Mouse (Mus musculus): ENCODE measurements around the gene Maats1.

Gene Maats1

DNA sequence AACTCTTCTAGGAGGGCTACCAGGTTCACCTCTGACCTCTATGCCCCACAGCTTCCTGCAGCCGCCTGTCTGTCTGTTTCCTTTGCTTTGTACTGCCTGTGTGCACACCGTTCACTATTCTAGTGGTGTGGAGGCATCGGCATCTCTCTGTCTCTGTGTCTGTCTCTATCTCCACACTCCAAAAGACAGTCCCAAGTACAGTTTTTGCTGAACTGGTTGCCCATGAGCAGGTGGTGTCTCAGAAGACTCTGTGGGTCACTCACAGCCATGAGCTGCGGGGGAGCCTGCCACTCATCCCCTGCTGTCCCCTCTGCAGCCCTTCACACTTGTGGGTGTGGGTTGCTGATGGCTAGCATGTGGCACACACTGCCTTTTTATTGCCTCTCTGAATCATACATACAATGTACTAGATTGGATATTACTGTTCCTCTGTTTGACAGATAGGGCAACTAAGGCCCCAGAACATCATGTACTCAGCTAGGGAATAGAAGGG is 28.1 kb upstream of the Maats1 start:
- DNase-seq = no peak

DNA sequence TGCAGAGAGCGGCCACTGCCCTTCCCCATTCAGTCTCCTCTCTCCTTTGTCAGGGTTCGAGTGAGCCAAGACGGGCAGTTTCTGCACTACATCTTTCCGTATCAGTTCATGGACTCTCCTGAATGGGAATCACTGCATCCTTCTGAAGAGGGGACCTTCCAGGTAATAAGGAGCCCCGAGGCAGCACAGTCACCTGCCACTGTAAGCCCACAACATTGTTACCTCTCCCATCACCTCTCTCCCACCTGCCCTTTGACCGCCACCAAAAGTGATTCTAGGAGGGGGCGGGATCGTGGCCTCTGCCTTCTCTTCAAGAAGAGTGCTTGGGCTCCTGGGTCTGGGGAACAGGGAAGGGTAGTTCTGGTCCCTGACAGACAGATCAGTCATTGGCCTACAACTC is 27.5 kb upstream of the Maats1 start:
- no peak for DNase-seq

DNA sequence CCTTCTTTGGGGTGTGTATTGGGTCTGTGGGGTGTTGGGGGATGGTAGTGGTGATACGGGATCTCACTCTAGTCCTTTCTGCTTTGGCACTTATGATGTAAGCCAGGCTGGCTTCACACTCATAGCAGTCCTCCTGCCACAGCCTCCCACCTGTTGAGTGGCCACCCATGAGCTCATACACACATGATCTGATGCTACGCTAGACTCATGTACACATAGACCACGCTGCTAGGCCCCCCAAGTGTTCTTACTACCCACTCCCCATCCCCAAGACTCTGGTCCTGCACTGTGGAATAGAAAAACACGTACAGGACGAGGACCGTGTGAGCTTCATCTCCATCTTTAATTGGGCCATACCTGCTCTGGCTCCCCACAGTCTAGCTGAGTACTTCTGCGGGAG is 27.1 kb upstream of the Maats1 start:
- DNase-seq = no peak

DNA sequence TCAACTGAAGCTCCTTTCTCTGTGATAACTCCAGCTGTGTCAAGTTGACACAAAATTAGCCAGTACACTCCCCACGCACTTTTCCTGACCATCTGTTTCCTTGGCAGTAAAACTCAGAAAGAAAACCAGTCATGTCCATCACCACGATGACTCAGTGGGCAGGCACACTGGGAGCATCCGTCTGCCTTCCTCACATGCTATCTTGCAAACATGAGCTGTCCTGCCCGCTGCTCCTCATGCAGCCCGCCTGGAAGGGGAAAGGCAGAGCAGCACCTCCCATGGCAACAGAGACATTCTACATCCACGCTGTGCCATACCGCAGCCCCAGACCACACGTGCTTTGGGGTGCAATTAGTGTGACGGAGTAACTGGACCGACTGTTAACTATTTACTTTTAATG is 26.4 kb upstream of the Maats1 start:
- no peak for DNase-seq

DNA sequence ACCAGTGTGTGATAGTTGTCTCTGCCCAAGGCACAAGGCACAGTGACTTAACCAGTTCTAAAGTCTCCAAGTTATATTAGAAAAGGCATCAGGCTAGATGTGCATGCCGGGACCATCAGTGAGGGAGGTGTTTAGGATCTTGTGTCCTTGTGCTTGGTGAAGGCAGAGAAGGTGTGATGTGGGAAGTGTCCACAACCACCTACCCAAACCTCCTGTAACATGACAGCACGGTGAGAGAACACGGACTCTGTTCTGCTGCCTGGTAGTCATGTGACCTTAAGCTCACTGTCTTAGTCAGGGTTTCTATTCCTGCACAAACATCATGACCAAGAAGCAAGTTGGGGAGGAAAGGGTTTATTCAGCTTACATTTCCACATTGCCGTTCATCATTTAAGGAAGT is 24.3 kb upstream of the Maats1 start:
- DNase-seq = no peak

DNA sequence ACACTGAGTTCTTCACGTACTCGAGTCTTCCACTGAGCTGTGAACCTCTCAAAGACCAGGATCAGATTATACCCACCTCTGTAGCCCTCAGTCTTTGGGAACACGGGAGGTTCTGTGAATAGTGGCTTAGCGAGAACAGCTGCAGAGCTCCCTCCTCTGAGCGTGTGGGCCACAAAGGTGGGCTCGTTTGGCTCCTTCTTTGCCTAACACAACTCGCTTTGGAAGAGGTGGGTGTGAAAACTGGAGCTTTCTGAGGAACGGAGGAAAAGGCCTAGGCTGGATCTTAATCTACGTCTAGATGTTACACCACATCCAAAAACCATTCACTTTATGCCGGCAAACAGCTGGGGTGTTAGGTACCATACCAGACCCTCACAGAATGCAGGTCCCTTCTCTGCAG is 23.4 kb upstream of the Maats1 start:
- no peak for DNase-seq

DNA sequence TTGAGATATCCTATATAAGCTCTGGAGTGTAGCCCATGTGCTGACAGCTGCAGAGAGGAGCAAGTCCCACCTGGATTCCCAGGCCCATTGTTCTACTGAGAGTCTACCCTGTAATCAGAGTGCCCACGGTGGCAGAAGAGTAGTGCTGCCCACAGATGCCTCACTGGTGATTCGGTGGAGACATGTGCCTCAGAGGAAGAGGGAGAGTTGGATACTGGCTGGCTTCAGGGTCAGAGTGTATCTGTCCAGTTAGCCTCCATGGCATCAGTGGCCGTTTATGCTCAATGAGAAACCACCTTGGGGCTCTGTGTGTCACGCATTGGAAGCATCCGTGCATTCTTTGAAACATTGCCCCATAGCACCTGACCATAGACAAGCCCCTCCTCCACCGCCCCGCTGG is 21.7 kb upstream of the Maats1 start:
- no peak for DNase-seq

DNA sequence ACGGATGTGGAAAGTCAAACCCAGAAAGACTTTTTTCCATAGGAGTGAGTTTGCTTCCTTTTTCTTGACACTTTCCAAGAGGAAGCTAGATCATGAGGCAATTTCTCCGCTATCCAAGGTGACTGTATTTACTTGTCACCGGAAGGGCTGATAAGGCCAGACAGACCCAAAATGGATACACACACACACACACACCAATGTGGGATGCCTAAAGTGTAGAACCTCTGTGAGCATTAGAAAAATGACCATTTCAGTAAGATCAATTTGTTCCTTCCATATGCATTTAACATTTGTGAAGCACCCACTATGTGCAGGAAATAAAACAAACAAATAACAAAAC is 21.3 kb upstream of the Maats1 start:
- no peak for DNase-seq

DNA sequence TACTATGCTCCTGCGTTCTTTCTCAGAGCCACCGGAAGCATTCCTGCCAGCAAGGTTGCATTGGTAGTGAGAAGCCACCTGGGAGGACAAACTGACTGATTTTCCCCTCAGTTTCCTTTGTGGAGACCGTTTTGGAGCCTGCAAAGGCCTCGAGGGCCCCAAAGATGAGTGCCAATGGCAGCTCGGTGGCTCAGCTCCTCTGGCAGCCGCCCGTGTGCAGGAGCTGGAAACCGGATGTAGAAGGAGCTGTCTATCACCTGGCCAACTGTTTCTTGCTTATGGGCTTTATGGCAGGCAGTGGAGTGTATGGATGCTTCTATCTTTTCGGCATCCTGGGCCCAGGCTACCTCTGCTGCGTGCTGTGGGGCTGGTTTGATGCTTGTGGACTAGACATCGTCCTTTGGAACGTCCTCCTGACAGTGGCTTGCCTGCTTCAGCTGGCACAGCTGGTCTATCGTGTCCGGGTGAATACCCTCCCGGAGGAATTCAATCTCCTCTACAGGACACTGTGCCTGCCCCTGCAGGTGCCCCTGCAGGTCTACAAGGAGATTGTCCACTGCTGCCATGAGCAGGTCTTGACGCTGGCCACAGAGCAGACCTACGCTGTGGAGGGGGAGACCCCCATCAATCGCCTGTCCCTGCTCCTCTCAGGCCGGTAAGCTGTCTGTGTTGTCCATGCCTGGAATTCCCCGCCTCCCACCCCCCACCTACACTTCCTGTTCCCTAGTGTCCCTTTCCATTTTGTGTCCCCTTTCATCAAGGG is 20.7 kb upstream of the Maats1 start:
- no peak for DNase-seq

DNA sequence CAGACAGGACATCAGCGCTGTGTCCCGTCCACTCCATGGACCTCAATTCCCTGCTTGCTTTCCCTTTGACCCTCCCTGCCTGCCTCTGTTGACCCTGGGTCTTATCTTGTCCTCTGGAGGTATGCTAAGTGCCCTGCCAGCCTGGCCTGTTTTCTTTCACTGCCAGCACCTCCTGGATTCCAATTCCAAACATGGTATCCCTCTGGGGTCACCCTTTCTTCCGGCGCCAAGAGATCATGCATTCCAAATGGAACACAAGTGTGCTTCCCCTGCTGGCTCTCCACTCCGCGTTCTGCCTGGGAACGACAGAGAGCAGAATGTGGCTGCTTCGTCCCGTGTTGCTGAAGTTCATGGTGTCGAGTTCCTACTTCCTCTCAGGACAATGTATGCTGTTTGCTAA is 20.0 kb upstream of the Maats1 start, which contains the start of gene Popdc2:
Gene Popdc2, plus strand, starts transcription at position 277 of the 400 bp plus-strand sequence.
- DNase-seq = no peak

DNA sequence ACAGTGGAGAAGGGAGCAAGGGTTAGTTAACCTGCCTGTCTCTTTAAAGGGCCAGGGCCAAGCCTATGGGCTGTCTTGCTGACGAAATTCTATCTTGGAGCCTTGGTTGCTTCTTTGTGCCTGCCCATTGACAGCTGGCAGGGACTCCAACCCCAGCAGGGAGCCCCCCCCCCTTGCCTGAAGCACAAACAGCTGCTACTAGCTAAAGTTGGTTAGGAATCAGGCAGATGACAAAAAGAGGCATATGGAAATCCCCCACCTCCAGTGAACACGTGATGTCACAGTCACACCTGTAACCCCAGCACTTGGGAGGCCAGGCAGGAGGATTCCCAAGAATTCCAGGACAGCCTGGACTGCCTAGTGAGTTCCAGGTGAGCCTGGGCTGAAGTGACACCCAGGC is 18.4 kb upstream of the Maats1 start:
- no peak for DNase-seq

DNA sequence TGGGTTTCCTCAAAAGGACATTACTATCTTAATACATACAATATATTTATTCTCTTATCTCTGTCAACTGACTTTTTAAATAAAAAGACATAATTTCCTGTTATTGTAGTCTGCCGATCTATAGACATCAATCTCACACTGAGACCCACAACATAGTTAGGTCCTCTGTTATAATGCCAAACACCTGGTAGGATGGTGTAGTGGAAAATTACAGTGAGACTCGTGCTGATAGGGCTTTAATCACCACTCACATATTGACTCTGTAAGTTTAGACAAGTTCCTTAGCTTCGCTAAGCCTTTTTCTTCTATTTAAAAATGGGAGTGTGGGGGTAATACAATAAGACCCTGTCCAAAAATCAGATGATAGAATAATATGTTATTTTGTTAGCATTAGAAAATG is 17.9 kb upstream of the Maats1 start:
- DNase-seq = no peak

DNA sequence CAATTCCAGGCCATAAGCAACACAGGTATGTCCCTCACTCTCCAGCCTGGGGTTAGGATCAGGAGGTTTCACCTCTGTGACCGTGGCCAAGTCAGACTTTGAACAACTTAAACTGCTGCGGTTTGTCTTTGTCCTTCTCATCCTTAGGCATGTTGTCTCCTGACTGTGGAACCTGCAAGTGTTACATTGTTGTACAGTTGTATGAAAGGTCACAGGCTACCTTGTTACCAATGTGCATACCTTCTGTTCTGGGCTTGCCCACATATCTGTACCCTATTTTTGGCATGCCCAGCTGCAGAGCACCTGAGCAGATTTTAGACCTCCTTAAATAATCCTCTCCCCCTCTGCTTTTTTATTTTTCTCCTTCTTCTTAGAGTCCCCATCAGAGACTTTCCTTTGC is 17.3 kb upstream of the Maats1 start:
- DNase-seq = no peak

DNA sequence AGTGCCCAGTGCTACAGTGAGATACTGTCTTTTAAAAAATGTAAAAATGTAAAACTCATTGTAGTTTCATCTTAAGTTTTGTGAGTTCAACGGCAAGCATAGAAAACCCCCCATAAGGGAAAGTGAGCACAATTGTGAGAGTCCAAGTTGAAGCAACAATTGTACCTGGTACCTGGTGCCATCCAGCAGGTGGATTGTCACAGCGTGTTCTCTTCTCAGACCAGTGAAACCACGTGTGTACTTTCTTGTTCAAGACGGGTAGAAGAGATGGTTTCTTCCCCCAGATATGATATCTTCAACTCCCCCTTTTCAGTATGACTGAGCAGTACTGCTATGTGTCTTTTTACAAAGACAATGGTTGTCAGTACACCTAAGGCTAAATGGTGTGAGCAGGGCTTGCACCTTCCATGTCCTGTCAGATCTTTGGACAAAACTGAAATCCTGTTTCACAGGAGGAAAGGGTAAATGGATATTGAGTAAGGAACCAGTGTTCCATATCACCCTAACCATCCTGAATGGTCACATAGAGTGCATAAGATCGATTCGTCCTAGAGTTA is 16.4 kb upstream of the Maats1 start:
- no peak for DNase-seq

DNA sequence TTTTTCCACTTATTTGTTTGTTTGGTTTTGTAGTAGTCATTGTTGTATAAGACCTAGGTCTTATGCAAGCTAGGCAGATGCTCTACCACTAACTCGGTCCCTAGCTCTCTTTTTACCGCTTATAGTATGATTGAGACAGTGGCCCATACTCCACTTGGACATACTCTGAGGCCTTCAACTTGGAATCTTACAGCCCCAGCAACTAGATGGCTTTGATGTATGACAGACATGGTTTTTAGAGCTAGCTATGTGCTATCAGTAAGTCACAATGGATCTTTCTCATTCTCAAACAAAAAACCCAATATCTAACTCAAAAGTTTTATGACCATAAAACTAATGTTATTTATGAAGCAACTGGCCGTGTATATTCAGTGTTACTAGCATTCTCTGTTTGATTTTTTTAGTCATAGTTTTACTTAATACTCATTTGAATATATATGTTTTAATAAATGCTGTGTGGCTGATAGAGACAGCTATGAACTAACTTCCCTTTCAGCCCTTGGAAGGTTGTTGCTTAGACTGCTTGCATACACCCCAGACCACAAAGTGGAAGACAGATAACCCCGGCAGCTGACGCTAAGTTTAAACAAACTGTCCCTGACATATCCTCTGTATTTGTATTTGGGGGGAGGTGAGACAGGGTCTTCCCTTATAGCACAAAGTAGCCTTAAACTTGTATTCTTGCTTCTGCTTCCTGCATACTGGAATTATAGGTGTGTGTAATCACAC is 12.4 kb upstream of the Maats1 start:
- no peak for DNase-seq

DNA sequence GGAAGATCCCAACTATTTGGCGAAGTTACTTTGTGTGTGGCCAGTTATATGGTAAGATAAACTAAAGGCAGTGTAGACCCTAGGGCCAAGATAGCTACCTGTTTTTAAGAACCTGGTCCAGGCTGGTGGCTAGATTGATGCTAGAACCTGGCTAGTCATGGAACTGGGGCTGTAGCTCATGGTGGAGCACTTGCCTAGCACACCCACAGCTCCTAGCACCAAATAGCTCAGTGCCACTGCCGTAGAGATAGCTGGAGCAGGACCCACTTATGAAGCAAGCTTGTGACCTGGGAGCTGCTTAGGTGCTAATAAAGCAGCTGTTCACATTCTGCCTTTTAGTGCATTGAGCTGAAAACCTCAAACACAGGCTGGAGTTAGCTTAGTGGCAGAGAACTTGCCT is 11.7 kb upstream of the Maats1 start:
- DNase-seq = no peak

DNA sequence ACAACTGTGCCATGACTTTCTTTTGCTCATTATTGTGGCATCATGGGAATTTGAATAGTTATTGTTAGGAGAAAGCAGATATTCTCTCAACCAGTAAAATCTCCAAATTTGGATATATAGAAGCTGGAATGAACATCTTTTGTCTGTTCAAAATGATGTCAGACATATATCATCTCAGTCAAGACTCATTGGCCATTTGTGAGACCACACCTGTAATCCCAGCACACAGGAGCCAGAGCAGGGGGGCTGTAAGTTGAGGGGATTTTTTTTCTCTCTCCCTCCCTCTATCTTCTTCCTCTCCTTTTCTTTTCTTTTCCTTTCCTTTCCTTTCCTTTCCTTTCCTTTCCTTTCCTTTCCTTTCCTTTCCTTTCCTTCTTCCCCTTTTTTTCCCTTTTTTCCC is 10.9 kb upstream of the Maats1 start:
- no peak for DNase-seq

DNA sequence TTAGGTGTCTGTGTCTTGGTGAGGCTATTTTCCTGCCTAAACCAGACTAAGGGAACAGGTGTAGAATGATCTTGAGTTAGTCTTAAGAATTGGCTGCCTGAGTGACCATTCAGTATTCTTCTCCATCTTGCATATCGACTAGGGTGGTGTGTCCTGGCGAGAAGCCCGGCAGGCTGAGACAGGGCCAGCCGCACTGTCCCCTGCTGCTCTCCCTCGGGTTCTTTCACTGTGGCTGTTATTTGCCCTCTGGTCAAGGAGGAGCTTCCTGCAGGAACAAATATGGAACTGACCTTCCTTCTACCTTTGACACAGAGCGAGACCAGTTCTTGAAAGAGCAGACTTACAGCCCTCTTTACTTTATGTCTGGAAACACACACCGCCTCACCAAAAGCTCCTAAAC is 10.1 kb upstream of the Maats1 start:
- no peak for DNase-seq

DNA sequence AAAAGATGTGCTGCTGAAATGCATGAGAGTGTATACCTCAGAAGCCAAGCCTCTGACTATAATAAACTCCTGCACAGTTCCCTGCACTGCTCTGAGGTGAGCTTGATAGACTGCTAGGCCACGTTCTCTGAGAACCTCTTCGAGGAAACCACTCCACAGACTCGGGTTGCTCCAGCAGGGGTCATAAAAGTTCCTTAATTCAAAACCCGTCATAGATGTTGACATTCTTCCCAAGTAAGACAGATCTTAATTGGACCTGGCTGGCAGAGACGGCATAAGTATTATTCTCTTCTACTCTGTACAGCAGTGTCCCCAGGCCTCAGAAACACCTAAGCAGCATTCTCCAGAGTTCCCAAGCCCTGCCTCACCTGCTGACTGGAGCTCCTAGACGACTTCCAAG is 9.0 kb upstream of the Maats1 start:
- DNase-seq = no peak

DNA sequence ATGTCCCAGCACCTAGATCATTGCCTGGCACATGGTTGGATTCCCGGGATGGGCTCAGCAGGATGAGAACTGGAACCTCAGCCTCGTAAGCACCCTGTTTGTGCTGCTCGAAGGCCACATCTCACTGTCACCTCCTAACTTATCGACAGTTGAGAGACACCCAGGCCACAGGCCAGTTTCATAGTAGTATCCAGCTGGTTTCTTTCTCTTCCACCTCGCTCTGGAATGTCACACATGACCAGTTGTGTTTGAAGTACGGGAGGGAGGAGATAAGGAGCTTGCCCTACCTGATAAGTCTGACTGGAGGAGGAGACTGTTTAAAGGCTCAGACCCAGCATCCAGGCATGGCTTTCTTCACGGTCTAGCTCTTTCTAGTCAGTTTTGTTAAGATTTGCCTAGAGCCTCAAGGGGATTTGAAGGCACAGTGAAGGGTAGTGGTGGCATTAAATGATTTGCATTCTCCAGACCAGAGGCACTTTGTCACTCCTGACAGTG is 8.5 kb upstream of the Maats1 start:
- DNase-seq = no peak

DNA sequence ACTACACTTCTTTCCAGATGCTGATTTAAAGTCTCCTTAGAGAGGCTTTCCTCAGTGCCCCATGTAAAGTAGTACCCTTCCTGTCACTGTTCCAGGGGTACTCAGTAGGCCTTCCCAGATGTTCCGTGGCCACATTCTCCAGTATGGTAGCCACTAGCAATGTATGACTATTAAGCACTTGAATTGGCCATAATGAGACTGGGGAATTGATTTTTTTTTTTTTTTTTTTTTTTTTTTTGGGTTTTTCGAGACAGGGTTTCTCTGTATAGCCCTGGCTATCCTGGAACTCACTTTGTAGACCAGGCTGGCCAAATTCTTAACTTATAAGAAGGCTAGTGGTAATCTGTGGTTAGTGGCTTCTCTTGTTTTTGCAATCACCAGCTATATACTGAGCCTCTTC is 7.9 kb upstream of the Maats1 start:
- no peak for DNase-seq

DNA sequence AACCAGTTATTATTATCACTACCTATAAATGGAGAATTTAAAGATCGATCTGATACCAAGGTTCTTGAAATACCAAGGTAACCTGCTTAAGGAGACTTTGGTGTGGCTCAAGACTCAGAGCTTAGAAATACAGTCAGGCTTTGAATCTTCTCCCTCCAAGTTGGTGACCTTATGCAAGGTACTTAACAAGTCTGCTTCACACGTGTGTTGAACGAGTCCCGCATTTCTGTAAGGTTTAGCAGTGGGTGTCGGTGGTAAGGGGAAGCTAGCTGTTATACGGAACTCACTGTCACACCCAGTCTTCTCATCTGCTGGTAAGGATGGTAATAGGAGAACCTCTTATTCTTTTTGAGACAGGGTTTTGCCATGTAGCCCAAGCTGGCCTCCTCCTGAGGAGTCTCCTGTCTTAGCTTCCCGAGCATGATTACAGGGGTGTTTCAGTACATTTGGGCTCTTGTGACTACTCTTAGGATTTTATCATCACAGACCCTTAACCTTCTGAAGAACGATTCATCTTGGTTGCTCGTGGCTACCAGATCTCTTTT is 6.3 kb upstream of the Maats1 start:
- no peak for DNase-seq

DNA sequence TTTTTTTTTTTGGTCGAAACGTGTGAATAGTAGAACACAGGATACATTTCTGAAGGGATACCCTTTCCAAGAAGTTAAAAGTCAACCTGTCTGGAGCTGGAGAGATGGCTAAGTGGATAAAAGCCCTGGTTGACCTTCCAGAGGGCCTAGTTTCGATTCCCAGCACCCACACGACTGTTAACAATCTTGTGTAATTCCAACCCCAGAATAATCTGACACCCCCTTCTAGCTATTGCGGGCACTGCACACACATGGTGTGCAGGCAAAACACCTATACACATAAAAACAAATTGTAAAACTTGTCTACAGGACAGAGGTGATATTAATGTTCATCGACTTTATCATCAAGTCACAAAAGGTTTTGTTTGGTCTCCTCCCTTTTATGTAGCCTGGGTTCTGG is 5.6 kb upstream of the Maats1 start:
- DNase-seq = no peak

Measured in thymus, postnatal 14 days (tissue).